Mouse (Mus musculus) megakaryocyte, embryonic 14.5 days (primary cell): ENCODE data around the gene Pqlc2.

ENCODE experiments used
- FLI1 ChIP-seq: IDR thresholded peaks from 2 replicates; pipeline ENCODE4 v1.6.1; 2012; ENCODE audit warnings: low read length, inconsistent platforms, mixed read lengths
- GATA1 ChIP-seq: IDR thresholded peaks from 3 replicates; pipeline ENCODE4 v1.6.1; 2012; ENCODE audit warnings: mixed read lengths, low read length, inconsistent platforms, borderline replicate concordance

GRCm38 (mm10) chr4:139267335-139267734 is 43.2 kb downstream of the Pqlc2 start:
- no peak for TF ChIP-seq GATA1
- TF ChIP-seq FLI1, result no peak
